Mouse (Mus musculus) testis, adult 2 months (tissue): Measurements from ENCODE around the gene Aacs. TPM values are rescaled to one million over a fixed set of nuclear protein-coding genes. Genes with fewer than 3 reads are reported as not detected.
A peak's percentile ranks its signal among the peaks of the same experiment; 100 is the strongest.
"Not testable (repeated sequence)": the region's sequence is repeated elsewhere in the genome, so short reads cannot be mapped to it uniquely, and the experiment has no call there.

Experiments
- H3K27ac ChIP-seq: fragments of 200-500 bp; 2 replicates; pipeline ENCODE4 v1.5.1; 2012; ENCODE audit warnings: low read depth, low read length; ENCODE audit not compliant: control insufficient read depth, insufficient read depth
- H3K27me3 ChIP-seq: fragments of 200-500 bp; 2 replicates; pipeline ENCODE4 v1.6.1; 2012; ENCODE audit warnings: mild to moderate bottlenecking, low read length, moderate library complexity; ENCODE audit not compliant: control insufficient read depth, insufficient read depth
- H3K36me3 ChIP-seq: fragments of 200-500 bp; 2 replicates; pipeline ENCODE4 v1.6.1; 2012; ENCODE audit warnings: mild to moderate bottlenecking, low read length; ENCODE audit not compliant: control insufficient read depth, insufficient read depth
- H3K4me1 ChIP-seq: fragments of 200-500 bp; 2 replicates; pipeline ENCODE4 v1.6.1; 2012; ENCODE audit warnings: low read length; ENCODE audit not compliant: control insufficient read depth, insufficient read depth
- H3K4me3 ChIP-seq: fragments of 200-500 bp; 2 replicates; pipeline ENCODE4 v1.5.1; 2012; ENCODE audit warnings: low read depth, mild to moderate bottlenecking, low read length, moderate library complexity, mixed read lengths; ENCODE audit not compliant: control insufficient read depth
- CTCF ChIP-seq: fragments of 200-500 bp; IDR thresholded peaks from 2 replicates; pipeline ENCODE4 v1.5.1; 2012; ENCODE audit warnings: low read depth, mild to moderate bottlenecking, inconsistent platforms, low read length, moderate library complexity; ENCODE audit not compliant: control insufficient read depth, insufficient read depth, insufficient replicate concordance
- POLR2A ChIP-seq: fragments of 200-500 bp; IDR thresholded peaks from 2 replicates; pipeline ENCODE4 v1.6.1; 2012; ENCODE audit warnings: low read depth, mild to moderate bottlenecking, inconsistent platforms, low read length, moderate library complexity; ENCODE audit not compliant: control insufficient read depth
- polyA plus RNA-seq: library from polyadenylated mRNA; depleted of rRNA; stranded (reverse); fragments of >200 nt; gene quantifications from 2 replicates; pipeline ENCODE4 v1.2.3, GENCODE M21; 2012; rRNA removed

Aacs gene
- 90.7 and 98.5 TPM in 2 replicates for polyA plus RNA-seq

DNA sequence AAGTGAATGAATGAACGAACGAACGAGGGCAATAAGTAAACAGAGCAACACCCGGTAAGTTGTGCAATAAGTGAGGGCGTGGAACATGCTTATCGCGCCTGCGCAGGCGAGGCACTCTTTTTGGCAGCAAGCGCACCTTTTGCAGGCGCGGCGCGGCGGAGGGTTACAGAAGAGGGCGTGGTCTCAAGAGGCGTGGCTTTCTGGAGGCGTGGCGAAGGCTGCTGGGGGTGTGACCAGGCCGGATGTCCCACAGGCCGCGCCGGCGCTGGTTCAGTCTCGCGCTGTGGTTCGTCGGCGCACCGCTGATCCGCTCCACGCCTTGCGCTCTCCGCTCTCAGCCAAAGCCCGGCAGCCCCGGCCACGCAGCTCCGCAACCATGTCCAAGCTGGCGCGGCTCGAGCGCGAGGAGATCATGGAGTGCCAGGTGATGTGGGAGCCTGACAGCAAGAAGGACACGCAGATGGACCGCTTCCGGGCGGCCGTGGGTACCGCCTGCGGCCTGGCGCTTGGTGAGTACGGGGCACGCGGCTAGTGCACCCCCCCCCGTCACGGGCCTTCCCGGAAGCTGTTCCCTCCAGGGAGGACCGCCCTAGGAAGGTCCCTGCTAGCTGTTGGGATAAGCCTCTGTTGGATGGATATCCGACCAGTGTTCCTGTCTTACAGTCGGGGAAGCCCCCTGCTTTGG is at the start of gene Aacs:
Aacs (plus strand) TSS at position 214 of the 685 bp plus-strand sequence.
- Histone ChIP-seq H3K27me3 (no peaks in the 10 kb centered on the region), H3K4me1 (peaks cover 13% of the 10 kb centered on the region), H3K36me3 (no peaks in the 10 kb centered on the region), H3K27ac (peak within 1 kb of the TSS; percentile 51; the same call in 1 of the 2 replicates), H3K4me3 (peak within 1 kb of the TSS; percentile 95)
- TF ChIP-seq POLR2A (peak; percentile 85), CTCF (no peak)

DNA sequence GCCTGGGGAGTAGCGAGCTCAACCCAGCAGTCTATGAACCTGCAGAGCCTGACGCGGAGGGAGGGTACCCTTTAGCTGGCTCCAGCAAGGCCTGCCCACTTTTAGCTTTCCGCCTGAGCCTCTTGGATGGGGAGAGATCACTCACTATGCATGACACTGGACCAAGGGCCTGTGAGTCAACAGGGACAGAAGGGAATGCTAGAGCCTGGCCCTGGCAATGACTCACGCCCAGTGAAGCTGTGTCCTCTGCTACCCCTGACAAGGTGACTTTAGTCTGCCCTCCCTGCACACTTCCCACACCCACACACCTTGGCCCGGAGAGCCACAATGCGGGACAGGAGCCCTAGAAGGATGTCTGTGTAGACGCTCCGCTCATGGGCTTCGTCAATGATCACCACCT is 49.3 kb upstream of the Aacs start:
- peaks cover 15% of the 10 kb centered on the region for H3K36me3 ChIP-seq
- TF ChIP-seq CTCF = no peak
- no peaks in the 10 kb centered on the region for H3K27me3 ChIP-seq
- no peak overlapping the region for H3K27ac ChIP-seq
- no peaks in the 10 kb centered on the region for H3K4me1 ChIP-seq
- no peak overlapping the region for H3K4me3 ChIP-seq

DNA sequence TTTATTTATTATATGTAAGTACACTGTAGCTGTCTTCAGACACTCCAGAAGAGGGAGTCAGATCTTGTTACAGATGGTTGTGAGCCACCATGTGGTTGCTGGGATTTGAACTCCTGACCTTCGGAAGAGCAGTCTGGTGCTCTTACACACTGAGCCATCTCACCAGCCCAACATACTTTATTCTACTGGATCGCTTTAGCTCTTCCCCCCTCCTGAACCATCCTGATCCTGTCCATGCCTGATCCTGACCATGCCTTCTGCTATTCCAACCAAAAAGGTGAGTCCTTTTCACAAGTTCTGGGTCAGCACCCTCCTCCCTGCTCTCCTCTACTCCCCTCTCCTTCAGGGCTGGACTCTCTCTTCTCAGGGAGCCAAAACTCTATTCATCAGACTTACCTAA is 43.3 kb upstream of the Aacs start:
- not testable (repeated sequence) for H3K27ac ChIP-seq, H3K27me3 ChIP-seq, H3K4me1 ChIP-seq, H3K36me3 ChIP-seq, H3K4me3 ChIP-seq

DNA sequence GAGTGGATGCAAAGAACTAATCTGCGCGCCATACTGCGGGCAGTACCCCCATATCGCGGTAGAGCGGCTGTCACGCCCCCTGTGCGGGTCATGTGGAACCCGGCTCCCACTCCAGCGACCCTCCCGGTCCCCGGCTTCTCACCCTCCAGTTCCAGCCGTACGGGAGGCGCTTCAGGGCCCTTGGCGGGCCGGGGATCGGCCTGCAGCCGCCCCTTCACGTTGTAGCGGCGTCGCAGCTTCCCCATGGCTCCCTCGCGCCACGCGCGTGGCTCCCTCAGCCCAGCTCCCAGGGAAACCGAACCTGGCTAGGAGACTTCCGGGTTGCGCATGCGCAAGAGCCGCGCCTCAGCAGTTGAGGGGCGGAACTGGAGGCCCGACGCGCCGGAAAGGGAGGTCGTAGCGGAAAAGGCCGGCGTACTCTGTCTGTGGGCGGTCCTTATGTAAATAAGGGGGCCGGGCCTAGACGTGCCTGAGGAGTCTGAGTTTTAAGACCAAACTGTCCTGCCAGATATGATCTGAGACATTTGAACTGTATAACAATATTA is 41.7 kb upstream of the Aacs start, which contains the start of gene Dhx37:
Dhx37 (minus strand) TSS at position 329 of the 545 bp plus-strand sequence.
- TF ChIP-seq CTCF (no peak), POLR2A (peak; percentile 87)
- Histone ChIP-seq H3K36me3 (peaks cover 2% of the 10 kb centered on the region), H3K4me3 (peak within 1 kb of the TSS; percentile 90), H3K4me1 (peaks cover 3% of the 10 kb centered on the region; the same call in 1 of the 2 replicates), H3K27me3 (no peaks in the 10 kb centered on the region), H3K27ac (peak within 1 kb of the TSS; percentile 89)

DNA sequence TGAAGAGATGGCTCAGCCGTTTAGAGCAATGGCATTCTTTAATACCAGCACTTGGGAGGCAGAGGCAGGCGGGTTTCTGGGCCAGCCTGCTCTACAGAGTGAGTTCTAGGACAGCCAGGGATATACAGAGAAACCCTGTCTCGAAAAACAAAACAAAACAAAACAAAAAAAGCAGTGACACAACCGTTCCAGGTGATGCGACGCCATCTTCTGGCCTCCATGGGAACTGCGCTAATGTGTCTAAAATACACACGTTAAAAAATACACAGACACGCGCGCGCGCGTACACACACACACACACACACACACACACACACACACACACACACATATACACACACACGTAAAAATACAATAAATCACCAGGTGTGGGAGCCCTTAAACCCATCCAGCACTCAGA is 41.3 kb upstream of the Aacs start:
- H3K27me3 ChIP-seq, H3K4me1 ChIP-seq, H3K36me3 ChIP-seq: not testable (repeated sequence)
- peak; percentile 28; the same call in 1 of the 2 replicates for TF ChIP-seq CTCF
- H3K4me3 ChIP-seq = peak overlapping the region; percentile 90
- peak overlapping the region; percentile 89 for H3K27ac ChIP-seq

DNA sequence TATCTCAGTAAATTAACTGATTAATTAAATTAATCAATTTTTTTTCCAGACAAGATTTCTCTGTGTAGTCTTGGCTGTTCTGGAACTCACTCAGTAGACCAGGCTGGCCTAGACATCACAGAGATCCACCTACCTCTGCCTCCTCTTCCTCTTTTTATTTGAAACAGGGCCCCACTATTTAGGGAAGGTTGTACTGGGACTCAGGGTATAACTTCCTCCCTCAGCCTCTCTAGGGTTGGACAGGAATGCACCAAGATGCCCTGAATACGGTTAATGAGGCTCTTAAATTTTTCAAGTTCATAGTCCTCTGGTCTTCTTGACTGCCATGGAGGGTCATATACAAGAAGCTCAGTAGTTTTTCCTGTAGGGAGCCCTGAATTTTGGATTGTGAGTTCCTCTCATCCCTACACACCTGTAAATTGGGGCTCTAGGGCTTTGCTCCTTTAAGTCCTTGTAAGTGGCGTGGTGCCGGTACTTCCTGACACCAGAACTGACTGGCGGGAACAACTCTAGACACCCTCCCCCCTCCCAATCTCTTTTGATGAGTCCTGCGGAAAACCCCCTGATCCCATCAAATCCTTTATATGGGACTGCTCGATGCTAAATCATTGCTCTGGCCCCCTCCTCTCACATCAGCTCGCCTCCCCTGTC is 34.9 kb upstream of the Aacs start:
- Histone ChIP-seq H3K36me3 (no peaks in the 10 kb centered on the region), H3K4me1 (peaks cover 12% of the 10 kb centered on the region), H3K27ac (peak overlapping the region; percentile 65), H3K27me3 (no peaks in the 10 kb centered on the region), H3K4me3 (peak overlapping the region; percentile 93)
- TF ChIP-seq CTCF (no peak), POLR2A (no peak)

DNA sequence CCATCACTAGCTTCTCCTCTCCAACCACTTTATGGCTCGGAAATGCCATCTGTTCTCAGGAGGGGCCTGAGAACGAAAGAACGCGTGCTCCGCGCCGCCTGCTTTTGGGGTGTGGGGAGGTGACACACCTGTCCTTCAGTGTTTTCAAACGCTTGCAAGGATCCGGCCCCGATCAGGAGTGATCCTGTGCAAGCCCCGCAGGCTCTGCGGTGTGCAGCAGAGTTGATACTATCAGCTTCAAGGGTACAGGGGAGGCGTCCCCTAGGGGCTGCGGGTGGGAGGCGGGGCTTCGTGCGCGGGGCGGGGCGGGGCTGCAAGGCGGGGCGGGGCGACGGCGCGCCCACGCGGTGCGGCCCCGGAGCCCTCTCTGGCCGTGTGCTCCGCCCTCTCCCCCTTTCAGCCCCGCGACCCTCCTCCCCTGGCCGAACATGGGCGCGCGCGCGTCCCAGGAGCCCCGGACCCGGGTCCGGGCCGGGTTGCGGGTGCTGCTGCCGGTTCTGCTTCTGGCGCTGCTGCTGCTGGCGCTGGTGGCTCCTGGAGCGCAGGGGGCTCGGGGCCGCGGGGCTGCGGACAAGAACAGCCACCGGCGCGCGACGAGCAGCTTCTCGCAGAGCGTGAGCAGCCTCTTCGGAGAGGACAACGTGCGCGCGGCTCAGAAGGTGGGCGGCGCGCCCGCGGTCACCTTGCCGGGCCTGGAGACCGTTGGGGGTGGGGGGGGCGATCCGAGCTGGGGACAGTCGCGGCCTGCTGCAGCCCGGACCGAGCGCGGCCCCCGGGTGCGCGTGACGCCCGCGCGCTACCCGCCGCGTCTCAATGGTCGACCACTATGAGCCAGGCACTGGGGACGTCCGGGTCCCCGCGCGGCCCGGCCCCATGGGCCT is 34.1 kb upstream of the Aacs start, which contains the start of gene Bri3bp:
Bri3bp (plus strand) TSS at position 335 of the 881 bp plus-strand sequence.
- H3K4me3 ChIP-seq = peak within 1 kb of the TSS; percentile 93

More for the DNA sequence above, 34.1 kb upstream of the Aacs start, which contains the start of gene Bri3bp:
- peak within 1 kb of the TSS; percentile 89 for H3K27ac ChIP-seq
- TF ChIP-seq CTCF = no peak
- no peak; the same call in 1 of the 2 replicates for TF ChIP-seq POLR2A
- H3K4me1 ChIP-seq = peaks cover 12% of the 10 kb centered on the region
- H3K27me3 ChIP-seq = no peaks in the 10 kb centered on the region
- no peaks in the 10 kb centered on the region for H3K36me3 ChIP-seq
